Mouse (Mus musculus) urinary bladder, postnatal 36 days (tissue): ENCODE data around the gene Asf1b.

Source experiments
- DNase-seq, 2 experiments: peaks; one replicate each; pipeline ENCODE4 v3.0.0; 2022; ENCODE audit warnings: low spot score in 2 of 2, mixed read lengths in 1 of 2

Asf1b gene

DNA sequence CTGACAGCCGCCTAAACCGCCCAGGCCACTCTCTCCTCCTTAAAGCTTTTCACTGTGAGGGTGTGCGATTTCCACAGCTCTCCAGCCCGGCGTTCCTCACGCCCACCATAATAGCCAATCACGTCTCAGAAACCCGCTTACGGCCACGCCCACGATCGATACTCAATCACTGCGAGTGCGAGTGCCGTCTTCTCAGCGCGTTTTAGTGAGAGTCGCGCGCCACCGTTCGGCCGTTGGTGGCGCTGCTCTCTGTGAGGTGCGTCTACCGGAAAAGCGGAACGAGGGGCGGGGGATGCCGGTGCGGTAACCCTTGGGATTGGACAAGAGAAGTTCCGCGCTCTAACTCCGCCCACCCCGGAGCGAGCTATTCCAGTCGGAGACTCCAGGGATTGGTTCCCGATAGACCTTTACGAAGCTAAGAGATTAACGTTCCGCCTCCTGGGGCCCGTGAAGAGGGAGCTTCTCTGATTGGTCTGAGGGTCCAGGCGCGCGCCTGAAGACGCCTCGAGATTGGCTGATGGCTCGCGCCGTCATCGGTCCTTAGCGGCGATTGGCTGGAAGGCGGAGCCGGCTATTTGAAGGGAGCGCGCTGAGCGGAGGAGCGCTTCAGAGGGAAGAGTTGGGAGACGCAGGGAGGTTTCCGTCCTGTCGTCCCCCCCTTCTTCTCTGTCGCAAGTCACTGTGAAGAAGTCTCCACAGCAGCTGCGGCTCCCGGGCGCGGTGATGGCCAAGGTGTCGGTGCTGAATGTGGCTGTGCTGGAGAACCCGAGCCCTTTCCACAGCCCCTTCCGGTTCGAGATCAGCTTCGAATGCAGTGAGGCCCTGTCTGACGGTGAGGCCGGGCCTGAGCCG lies at the start of gene Asf1b, which contains the start of gene Gm10644:
TSS of gene Asf1b (plus strand) at position 402 of the 852 bp plus-strand sequence.
TSS of gene Gm10644 (minus strand) at position 100 of the 852 bp plus-strand sequence.
- peak; percentile 95 to 98 for DNase-seq

GRCm38 (mm10) chr8:83908583-83908982 lies 46.7 kb upstream of the Asf1b start:
- DNase-seq, result no peak

DNA sequence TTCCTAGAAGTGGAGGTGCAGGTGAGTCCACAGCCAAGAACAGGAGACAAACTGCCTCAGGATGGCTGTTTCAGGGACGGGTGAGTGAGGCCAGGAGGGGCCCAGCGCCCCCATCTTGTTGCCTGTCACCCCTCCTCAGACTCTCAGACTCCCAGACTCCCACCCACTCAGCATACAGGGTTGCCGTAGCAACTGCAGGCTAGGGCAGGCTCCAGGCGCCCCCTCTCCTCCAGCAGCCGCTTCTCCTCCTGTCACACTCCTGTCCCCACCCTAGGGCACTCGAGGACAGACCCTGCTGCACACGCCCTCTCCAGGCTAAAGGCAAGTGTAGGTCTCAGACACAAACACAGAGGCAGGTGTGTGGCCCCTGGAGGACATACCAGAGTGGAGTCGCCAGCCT lies 46.0 kb upstream of the Asf1b start:
- no peak for DNase-seq

DNA sequence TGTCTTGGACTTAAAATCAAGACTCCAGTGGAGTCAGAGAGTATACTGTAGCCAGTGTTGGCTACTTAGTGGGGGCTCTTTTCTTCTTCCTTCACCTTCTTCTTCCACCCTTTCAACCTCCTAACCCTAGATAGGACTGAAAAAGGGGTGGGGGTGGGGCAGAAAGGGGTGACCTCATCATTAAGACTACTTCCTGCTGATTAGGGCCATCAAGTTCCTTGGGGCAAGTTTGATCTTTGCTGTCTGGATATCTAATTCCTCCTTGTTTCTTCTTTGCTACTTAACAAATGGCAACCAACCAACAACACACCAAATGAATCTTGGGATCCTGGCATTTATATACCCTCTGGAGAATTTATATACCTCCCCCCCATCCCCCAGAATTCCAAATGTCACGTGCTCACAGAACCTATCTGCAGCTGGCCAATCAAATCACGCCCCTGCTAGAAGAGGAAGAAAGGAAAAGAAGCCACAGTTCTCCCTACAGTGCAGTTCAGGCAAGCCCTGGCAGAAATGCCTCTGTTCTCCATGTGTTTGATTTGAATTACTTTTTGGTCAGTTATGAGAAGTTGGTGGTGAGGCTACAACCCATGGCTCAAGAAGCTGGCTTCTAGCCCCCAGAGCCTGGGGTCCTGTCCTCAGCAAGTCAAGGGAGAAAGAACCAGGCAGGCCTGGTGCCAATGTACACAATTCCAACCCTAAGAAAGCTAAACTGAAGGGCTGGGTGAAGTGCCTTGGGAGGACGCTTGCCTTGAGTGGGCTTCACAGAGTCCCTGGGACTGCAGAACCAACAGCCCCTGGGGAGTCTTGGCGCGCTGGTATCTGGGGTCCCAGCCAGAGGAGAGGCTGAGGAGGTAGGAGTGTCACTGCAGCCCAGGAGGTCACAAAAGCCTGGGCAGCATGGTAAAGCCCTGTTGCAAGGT lies 43.2 kb upstream of the Asf1b start:
- no peak for DNase-seq

DNA sequence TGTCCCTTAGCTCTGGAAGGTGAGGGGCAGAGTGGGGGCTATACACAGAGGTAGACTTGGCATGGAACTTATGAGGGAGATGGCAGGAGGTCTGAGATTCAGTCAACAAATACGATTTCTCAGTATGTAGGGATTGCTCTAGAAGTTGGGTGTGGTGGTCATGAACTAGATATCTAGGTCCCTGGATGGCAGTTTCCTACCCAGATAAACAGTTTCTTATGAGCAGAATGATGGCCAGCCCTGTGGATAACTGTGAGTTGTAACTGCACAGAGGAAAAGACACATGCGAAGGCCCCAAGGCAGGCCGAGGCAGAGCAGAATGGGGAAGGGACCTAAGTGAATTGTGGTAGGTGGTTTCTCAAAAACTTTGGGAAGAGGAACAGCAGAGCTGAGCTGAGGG lies 41.1 kb upstream of the Asf1b start:
- DNase-seq, result no peak

- no peak for DNase-seq
These were observed 40.4 kb upstream of the Asf1b start for GRCm38 (mm10) chr8:83914860-83915259.

GRCm38 (mm10) chr8:83916015-83916414 lies 39.3 kb upstream of the Asf1b start:
- no peak for DNase-seq

DNA sequence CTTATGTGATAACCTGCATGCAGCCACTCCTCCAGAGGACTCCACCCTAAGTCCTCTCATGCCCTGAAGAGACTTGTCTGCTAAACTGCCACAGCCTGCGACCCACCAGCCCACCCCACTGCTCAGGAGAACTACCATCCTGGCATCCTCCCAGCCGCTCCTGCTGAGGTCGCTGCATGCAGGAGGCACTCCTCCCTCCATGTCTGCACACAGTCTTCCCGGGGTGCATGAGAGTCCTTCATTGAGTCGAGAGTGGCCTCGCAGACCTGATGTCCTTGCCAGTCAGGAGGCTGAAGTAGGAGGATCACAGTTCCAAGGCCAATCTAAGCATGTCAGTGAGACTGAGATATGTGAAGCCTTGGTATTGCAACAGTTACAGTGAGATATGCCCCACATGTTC lies 37.7 kb upstream of the Asf1b start:
- no peak for DNase-seq

DNA sequence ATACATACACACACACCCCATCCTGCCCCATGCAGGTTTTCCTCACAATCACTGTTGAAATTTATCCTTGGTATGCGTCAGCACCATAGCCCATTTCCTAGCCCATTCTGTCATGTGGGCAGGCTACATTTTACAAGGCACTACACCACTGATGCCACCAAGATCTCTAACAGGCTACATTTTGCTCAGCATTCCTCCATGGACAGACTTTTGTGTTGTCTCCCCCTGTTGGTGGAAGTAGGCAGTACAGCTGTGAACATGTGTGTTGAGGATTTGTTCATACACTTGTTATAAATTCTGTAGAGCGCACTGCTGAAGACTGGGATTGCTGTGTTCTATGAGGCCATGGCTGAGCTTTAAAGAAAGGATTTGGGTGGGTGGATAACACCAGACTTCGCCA lies 33.7 kb upstream of the Asf1b start:
- peak; percentile 56 to 65 for DNase-seq

GRCm38 (mm10) chr8:83922727-83923126 lies 32.6 kb upstream of the Asf1b start:
- DNase-seq, result no peak

DNA sequence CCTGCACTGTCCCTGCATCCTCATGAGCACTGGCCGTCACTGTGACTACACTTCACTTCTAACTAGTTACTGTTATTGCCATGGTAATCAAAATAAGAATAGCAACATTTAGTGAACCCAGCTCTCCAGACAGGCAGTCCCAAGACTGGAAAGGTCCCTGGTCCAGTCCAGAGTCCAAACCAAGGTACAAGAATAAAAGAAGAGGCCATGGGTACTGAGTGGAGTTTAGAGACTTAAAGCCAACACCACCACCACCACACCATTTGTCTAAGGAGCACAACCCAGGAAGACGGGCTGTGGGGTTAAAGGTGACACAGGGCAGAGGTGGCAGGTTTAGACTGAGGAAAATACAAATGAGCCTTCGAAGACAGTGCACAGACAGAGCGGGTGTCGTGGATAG lies 30.7 kb upstream of the Asf1b start:
- no peak for DNase-seq

DNA sequence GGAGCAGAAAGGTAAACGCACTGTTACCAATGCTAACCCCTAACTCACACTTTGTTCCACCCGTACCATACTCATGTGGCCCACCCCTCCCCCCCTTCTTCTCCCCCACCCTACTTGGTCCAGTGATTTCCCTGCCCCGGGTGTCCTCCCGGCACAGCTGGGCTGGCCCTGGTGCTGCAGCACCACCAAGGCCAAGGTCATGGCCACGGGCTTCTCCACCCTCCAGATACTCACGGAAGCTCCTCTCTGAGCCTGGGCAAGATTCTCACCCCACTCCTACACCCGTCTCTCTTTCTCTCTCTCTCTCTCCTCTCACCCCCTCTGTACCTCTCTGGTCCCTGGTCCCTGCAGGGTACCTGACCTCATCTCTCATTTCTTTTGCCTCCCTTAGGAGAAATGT lies 29.0 kb upstream of the Asf1b start:
- DNase-seq, result no peak

GRCm38 (mm10) chr8:83934222-83934621 lies 21.1 kb upstream of the Asf1b start:
- DNase-seq, result no peak

- no peak for DNase-seq
These were observed 20.3 kb upstream of the Asf1b start for GRCm38 (mm10) chr8:83934994-83935393.

DNA sequence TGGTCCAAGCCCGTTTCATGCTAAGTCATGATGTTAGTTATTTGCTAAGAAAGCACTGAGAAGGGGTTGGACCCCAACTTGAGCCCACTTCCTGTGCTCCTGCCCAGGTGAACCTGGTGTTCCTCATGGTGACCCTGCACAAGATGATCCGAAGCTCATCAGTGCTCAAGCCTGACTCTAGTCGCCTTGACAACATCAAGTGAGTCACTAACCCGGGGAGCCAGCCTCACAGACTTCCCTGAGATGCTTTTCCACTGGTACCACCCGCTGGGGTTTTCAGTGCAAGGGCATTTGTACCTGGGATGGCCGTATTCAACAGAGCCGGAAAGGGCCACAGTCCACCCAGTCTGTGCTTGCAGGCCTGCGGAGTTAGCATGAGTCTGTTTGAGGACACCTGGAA lies 19.9 kb upstream of the Asf1b start:
- no peak for DNase-seq

DNA sequence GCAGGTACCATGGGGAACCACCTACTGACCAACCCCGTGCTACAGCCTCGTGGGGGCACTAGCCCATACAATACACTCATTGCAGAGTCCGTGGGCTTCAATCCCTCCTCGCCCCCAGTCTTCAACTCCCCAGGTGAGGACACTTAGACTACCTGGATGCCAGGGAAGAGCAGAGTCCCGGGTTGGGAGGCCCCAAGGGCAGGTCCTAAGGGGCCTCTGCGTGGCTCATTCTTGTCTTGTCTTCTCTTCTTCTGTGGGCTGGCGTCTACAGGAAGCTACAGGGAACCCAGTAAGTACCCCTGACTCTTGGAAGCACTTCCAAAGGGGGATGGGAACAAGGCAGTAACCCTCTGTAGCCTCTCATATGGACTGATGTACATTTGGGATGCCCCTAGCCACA lies 17.7 kb upstream of the Asf1b start:
- DNase-seq, result no peak

- no peak for DNase-seq
These were observed 17.0 kb upstream of the Asf1b start for GRCm38 (mm10) chr8:83938330-83938729.

- no peak for DNase-seq
These were observed 14.1 kb upstream of the Asf1b start for GRCm38 (mm10) chr8:83941066-83941677.

DNA sequence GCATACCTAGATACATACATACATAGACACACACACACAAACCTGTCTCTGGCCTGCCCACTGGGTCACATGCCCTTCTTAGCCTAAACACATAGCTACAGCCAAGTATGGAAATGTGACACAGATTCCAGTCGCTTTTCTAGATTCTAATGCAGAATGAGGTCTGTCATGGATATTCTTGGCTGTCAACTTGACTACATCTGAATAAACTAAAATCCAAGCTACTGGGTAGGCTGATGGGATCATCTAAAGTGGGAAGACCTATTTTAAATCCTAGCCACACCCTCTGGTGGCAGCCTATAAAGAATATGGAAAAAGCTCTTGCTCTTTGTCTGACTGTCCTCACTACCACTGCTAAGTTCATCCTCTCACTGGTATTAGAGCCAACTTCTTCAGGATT lies 12.9 kb upstream of the Asf1b start:
- no peak for DNase-seq

GRCm38 (mm10) chr8:83945540-83945939 lies 9.8 kb upstream of the Asf1b start:
- no peak for DNase-seq

DNA sequence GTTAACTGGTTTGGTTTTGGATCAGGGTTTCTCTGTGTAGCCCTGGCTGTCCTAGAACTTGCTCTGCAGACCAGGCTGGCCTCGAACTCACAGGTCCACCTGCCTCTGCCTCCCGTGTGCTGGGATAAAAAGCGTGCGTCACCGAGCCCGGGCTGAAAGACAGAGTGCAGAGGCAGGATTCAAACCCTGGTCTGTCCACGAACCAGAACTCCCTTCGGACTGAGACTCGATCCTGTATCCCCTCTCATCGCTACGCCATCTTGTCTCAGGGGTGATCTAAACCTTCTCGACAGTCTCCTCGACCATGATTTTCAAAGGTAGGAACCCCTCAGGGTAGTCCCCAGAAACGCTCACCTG lies 580 bp upstream of the Asf1b start:
- DNase-seq, result no peak

DNA sequence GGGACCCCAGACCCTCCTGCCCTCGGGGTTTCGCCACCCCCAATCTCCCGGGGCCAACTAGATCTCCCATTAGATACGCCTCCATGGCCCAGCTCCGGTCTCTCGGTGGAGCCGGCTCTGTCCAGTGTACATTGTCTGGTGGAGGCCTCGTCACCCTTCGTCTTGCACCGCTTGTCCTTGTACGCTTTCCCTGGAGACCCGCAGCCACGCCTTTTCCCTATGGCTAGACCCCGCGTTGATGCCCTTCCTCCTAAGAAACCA lies 581 bp downstream of the Asf1b start:
- DNase-seq, result no peak

DNA sequence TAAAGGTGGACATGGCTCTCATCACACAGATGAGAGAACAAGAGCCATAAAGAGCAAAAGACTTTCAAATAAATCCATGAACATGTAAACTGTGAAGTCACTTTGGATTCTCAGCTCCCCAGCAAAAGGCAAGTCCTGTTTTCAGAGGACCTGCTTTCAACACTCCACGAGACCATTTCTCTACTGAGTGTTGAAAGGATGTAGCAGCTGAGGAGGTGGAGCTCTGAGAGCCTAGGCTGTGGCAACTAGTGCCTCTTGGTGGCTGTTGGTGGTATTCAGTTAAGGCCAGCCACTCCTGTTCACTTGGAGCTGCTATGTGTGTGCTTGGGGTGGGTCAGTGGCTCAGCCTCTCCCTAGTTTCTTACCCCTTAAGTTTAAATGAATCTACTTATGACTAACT lies 1.5 kb downstream of the Asf1b start:
- DNase-seq, result no peak
